Mouse (Mus musculus): ENCODE data around the gene Id1.
A peak's percentile ranks its signal among the peaks of the same experiment; 100 is the strongest.

Id1 gene

DNA sequence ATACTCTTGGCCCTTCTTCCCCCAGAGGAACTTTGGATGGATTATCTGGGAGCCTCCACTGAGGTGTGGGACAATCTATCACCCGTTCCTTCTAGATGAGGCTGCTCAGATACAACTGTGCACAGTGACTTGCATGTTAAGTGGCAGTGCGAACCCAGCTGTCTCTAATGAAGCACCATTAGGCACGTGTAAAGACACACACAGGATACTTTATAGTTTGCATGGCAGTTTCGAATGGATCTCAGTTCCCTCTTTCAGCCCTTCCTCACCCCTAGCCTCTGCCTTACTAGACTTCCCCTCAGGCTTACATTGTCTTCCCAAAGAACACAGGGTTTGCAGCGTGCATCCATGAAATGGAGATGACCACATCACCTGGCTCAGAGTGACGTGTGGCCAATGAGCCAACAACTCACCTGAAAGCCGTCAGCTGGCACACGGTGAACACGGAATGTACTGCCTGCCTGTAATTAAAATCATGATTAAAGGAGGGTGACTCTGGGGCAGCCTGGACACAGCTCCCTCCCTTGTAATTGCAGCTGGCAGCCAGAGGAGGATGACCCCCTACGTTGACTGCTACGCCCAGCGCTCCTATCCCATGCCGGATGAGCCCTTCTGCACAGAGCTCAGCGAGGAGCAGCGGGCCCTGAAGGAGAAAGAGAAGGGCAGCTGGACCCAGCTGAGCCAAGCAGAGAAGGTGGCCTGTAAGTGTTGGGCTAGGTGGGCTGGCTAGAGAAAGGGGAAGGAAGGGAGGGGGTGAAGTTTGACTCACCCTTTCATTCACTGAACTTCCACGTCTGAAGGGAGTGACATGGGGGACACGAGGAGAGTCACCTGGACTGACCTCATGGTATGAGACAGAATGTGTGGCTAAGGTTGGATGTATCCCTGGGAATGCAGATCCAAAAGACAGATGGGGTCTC lies 20.7 kb downstream of the Id1 start:
- DNase-seq: no peak

GRCm38 (mm10) chr2:152757478-152757877 lies 21.4 kb downstream of the Id1 start:
- DNase-seq: no peak

DNA sequence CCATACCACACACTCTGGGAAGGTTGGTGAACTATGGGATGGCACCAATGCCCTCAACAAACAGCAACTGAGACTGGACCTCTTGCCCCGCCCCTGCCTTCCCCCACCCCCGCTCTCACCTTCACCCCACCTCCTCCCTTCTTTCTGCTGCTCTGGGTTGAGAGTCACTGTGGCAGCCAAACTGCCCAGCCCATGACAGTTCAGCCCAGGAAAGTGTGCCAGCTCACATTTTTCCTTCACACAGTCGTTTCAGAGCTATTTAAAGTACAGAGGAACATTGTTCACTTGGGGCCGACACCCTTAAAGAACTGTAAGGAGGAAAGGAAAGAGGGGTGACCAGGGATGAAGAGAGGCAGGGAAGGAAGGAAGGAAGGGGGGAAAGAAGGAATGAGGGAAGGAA lies 22.3 kb downstream of the Id1 start:
- no peak for DNase-seq

DNA sequence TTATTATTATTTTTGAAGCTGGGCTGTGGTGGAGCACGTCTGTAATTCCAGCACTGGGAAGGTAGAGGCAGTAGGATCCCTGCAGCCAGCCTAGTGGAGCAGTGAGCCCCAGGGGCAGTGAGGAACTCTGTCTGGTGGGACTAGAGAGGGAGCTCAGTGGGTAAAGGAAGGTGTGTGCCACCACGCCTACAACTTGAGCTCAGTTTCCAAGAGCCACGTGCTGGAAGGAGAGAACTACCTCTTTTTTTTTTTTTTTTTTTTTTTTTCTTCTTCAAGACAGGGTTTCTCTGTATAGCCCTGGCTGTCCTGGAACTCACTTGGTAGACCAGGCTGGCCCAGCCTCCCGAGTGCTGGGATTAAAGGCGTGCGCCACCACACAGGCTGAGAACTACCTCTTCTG lies 27.3 kb downstream of the Id1 start:
- DNase-seq: no peak

DNA sequence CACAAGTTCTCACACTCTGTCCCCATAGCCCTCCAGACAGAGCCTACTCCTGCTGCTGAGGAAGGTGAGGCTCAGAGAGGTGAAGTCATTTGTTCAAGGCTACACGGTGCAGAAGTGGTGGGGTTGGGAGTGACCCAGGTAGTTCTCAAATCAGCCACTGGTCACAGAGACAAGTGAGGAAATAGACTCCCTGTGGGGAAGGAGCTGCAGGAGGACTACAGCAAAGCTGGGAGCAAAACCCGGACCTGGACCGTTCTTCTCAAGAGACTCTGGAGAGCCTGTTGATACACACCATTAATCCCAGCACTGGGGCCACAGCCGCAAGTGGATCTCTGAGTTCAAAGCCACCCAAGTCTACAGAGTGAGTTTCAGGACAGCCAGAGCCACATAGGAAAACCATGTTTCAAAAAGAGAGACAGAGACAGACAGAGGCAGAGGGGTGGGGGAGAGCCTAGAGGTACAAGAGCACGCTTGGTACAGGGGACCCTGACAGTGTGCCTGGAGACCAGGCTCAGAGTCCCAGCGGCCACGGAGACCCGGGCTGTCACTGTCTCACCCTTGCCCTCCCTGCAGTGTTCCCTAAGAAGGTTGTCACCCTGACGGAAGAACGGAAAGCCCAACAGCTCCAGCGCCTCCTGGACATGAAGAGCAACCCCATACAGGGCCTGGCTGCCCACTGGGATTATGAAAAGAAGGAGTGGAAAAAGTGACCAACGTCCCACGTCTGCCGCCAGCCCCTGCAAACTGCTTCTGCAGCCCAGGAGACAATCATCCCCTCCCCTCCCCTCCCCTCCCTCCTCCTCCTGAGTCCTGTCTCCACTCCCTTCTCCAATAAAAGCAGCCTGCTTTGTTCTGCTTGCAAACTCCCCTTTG lies 28.4 kb downstream of the Id1 start:
- DNase-seq: no peak

- no peak for DNase-seq
These were observed 29.1 kb downstream of the Id1 start for GRCm38 (mm10) chr2:152765045-152765674.

GRCm38 (mm10) chr2:152766387-152767123 lies 30.5 kb downstream of the Id1 start:
- DNase-seq: peak; percentile 63 to 86

DNA sequence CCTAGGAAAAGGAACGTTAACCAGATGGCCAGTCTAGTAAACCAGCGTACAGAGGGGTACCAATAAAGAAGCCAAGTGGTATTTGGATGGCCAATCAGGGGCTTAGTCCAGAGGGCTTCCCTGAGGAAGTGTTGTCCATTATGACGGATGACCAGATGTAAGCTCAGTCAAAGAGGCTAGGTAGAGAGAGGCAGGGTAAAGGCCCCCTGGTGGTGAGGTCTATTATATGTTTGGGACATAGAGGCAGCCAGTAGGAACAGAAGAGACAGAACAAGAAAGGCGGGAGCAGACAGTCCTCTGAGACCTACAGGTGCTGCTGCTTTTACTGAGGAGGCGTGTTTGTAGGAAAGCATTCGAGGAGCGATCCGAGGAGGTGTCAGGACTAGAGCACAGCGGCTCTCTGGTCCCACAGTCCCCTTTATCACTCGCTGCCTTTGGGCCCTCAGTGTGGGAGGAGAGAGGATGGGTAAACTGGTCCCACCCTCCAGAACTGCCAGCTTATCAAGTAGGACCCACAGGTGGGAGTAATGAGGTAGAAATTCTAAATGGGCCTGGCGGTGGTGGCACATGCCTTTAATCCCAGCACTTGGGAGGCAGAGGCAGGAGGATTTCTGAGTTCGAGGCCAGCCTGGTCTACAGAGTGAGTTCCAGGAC lies 31.7 kb downstream of the Id1 start:
- DNase-seq: peak in 1 of 2 experiments; percentile 32

DNA sequence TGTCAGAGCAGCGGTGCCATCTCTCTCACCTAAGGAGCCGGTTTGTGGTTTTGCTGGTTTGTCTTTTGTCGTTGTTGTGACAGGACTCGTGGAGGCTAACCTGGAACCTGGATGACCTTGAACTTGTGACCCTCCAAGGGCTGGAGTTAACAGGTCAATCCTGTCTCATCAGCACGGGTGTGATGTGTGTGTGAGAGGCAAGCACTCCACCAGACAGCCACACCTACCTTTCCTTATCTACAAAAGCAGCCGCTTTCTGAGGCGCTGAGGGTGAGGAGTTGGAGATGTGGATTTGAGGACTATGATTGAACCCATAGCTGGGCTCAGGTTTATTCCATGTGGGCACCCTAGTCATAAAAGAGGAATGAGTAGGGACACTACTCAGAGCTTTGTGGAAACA lies 33.6 kb downstream of the Id1 start:
- no peak for DNase-seq

GRCm38 (mm10) chr2:152771571-152771970 lies 35.5 kb downstream of the Id1 start:
- no peak for DNase-seq

- no peak for DNase-seq
These were observed 36.2 kb downstream of the Id1 start for GRCm38 (mm10) chr2:152772231-152772630.

GRCm38 (mm10) chr2:152775357-152775756 lies 39.3 kb downstream of the Id1 start:
- no peak for DNase-seq

- DNase-seq: no peak
These were observed 40.0 kb downstream of the Id1 start for GRCm38 (mm10) chr2:152776019-152776418.

GRCm38 (mm10) chr2:152776435-152776834 lies 40.4 kb downstream of the Id1 start:
- no peak for DNase-seq

- DNase-seq: no peak
These were observed 41.0 kb downstream of the Id1 start for GRCm38 (mm10) chr2:152777081-152777480.

DNA sequence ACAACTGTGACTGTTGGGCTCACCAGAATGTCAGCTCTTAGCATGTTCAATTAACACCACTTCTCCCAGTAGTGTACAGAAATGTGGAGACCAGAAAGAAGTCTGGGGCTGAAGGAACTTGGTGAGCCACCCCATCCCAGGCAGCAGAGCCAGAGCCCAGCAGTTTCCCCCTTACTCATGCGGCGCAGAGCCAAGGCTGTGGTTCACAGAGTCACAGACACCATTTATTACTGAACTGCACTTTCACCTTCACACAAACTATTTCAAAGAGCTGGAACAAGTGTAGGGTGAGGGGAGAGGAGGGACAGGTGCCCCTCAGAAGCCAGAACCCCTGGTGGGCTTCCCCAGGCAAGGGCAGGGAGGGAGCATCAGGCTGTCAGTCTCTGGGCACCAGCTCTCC lies 44.4 kb downstream of the Id1 start:
- DNase-seq: no peak

- DNase-seq: no peak
These were observed 45.1 kb downstream of the Id1 start for GRCm38 (mm10) chr2:152781031-152781711.

DNA sequence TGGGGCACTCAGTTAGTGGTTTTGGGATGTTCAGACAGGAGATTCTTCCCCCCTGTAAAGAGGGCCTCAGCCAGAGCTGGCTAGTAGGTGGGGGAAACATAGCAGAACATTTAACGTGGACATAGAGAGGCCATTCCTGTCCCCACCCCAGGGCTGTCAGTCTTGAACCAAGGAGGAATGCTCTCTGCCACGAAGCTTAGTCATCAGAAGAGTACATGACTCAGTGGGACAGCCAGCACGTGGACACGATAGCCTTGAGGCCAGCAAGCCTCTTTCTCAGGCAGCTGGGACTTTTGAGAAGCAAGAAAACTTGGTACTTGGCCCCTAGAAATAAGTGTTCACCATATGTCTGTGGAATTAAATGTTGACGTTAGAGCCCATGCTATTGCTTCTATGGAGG lies 46.6 kb downstream of the Id1 start:
- DNase-seq: no peak

DNA sequence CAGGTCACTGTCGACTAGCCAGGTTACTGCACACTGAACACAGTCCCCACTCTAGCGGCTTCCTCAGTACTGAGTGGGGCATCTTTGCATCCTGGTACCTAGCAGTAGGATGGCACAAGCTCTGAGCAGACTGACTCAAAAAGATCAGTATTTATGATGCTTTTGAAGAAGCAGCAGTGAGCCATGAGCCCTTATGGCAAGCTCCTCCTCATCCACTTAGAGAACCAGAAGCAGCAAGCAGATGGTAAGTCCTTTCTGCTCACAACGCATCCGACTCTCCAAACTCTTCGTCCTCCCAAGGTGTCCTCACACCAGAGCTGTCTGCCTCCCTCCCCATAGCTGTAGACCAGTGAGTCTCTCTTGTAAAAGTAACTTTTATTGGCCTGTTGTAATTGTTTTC lies 47.2 kb downstream of the Id1 start:
- no peak for DNase-seq

DNA sequence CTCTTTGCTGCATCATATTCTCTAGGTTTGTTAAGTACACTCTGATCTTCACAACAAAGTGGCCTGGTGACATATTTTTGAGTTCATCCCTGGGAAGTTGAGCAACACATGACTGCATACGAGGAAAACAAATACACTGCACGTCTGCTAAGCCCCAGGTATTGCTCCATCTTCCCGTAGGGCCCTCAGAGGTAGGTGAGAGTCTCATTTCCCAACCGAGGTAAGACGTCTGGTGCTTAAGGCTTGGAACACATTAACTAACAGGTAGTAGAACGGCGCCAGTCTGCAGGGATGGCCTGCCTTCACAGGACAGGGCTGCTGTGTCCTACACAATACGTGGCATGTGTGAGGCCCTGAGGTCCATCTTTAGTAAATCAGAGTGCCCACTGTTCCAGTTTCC lies 48.6 kb downstream of the Id1 start:
- no peak for DNase-seq
